Mouse (Mus musculus): ENCODE measurements at regions not wholly inside any gene's neighbourhood (a gene's known extent, or its start where the extent isn't known, plus 50 kb on each side); places are given as distances from the start of the nearest gene placed in this dataset.

- 76% methylated on average over 7 of the region's 7 CpGs for WGBS
- H3K36me3 ChIP-seq (ENCODE audit: control insufficient read depth, insufficient read depth, low read length) = no peaks in the 10 kb centered on the region
- TF ChIP-seq CTCF (conservative IDR thresholded peaks at IDR 0.05; ENCODE audit: insufficient read depth, insufficient read length, low read depth, low read length) (no peak), POLR2A (IDR thresholded peaks at IDR 0.05; ENCODE audit: low read depth, low read length) (no peak)
- no peak overlapping the region for H3K4me3 ChIP-seq (ENCODE audit: insufficient read depth, low read depth, low read length)
- no peak for DNase-seq
- no peaks in the 10 kb centered on the region for H3K27me3 ChIP-seq (replicated peaks; ENCODE audit: control insufficient read depth, insufficient read depth, low read length)
- no peaks in the 10 kb centered on the region for H3K4me1 ChIP-seq (ENCODE audit: control insufficient read depth, insufficient read depth, low read length)
- no peak overlapping the region for H3K27ac ChIP-seq (ENCODE audit: insufficient read depth, low read depth, low read length)
Observed at GRCm38 (mm10) chr11:90802569-90803363, 114.6 kb upstream of the Tom1l1 start.

DNA sequence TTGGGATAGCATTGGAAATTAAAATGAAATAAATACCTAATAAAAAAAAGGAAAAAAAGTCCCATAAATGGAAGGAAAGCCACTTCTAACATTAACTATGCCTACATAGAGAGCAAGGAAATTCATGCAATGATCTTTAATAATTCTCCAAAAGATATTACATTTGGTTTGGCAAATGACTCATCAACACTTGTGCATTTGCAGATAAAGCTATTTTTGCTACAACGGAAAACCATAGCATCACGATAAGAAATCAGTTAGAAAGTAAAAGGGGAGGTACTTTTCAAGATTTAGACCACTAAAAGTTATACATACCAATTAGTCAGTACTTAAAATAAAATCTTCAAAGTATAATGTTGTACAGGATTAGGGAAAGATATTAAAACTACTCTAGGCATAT lies 109.4 kb upstream of the Tom1l1 start:
- Histone ChIP-seq H3K27me3 (replicated peaks; ENCODE audit: control insufficient read depth, insufficient read depth, low read length) (no peaks in the 10 kb centered on the region), H3K4me1 (ENCODE audit: control insufficient read depth, insufficient read depth, low read length) (no peaks in the 10 kb centered on the region), H3K27ac (ENCODE audit: insufficient read depth, low read depth, low read length) (no peak overlapping the region), H3K36me3 (ENCODE audit: control insufficient read depth, insufficient read depth, low read length) (no peaks in the 10 kb centered on the region), H3K4me3 (ENCODE audit: insufficient read depth, low read depth, low read length) (no peak overlapping the region)
- DNase-seq = no peak
- 95% methylated on average over 2 of the region's 2 CpGs for WGBS
- no peak for TF ChIP-seq CTCF (conservative IDR thresholded peaks at IDR 0.05; ENCODE audit: insufficient read depth, insufficient read length, low read depth, low read length)
- no peak for TF ChIP-seq POLR2A (IDR thresholded peaks at IDR 0.05; ENCODE audit: low read depth, low read length)

GRCm38 (mm10) chr11:90783537-90783936 lies 95.4 kb upstream of the Tom1l1 start:
- Histone ChIP-seq H3K4me3 (ENCODE audit: insufficient read depth, low read depth, low read length) (no peak overlapping the region), H3K27ac (ENCODE audit: insufficient read depth, low read depth, low read length) (no peak overlapping the region), H3K36me3 (ENCODE audit: control insufficient read depth, insufficient read depth, low read length) (no peaks in the 10 kb centered on the region), H3K27me3 (replicated peaks; ENCODE audit: control insufficient read depth, insufficient read depth, low read length) (no peaks in the 10 kb centered on the region), H3K4me1 (ENCODE audit: control insufficient read depth, insufficient read depth, low read length) (no peaks in the 10 kb centered on the region)
- WGBS = 58% methylated on average over 8 of the region's 8 CpGs
- no peak for DNase-seq
- TF ChIP-seq POLR2A (IDR thresholded peaks at IDR 0.05; ENCODE audit: low read depth, low read length) = no peak
- TF ChIP-seq CTCF (conservative IDR thresholded peaks at IDR 0.05; ENCODE audit: insufficient read depth, insufficient read length, low read depth, low read length) = no peak

DNA sequence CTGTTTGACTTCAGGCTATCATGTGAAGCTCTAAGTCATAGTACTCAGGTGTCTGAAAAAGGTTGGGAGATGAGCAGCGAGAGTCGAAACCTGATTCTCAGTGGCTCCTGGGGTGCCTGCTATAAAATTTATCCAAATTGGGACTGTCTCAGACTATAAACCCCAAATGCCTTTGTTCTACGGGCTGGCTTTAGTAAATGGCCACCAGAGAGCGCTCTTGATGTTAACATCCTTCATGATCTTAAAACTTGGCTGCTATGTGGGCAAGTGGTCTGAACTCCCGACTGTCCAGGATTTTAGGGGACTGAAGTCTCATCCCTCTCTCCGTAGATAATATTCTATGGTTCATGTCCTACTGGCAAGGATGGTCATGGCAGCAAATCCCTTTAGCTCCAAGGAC lies 94.8 kb upstream of the Tom1l1 start:
- WGBS = 16% methylated on average over 6 of the region's 6 CpGs
- H3K4me3 ChIP-seq (ENCODE audit: insufficient read depth, low read depth, low read length) = no peak overlapping the region
- H3K27ac ChIP-seq (ENCODE audit: insufficient read depth, low read depth, low read length) = no peak overlapping the region
- no peaks in the 10 kb centered on the region for H3K4me1 ChIP-seq (ENCODE audit: control insufficient read depth, insufficient read depth, low read length)
- no peaks in the 10 kb centered on the region for H3K36me3 ChIP-seq (ENCODE audit: control insufficient read depth, insufficient read depth, low read length)
- no peaks in the 10 kb centered on the region for H3K27me3 ChIP-seq (replicated peaks; ENCODE audit: control insufficient read depth, insufficient read depth, low read length)
- DNase-seq = peak; percentile 21
- no peak for TF ChIP-seq POLR2A (IDR thresholded peaks at IDR 0.05; ENCODE audit: low read depth, low read length)
- no peak for TF ChIP-seq CTCF (conservative IDR thresholded peaks at IDR 0.05; ENCODE audit: insufficient read depth, insufficient read length, low read depth, low read length)

DNA sequence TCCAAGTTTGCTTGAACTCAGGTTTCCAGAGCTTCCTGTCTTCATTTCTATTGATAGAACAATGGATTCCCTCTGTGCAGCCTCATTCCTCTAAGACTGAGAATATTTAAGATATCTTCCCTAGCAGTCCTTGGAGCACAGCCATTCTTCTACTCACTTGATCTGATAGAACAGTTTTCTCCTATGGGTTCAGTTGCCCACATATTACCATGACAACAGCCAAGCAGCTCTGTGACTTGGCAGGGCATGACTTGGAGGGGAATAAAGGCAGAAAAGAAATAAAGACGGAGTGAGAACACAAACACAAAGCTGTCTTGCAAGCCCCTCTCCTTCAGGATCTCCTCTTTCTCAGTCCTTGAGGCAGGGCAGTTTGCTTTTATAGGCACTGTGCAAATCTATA lies 87.6 kb upstream of the Tom1l1 start:
- no peak for DNase-seq
- H3K27me3 ChIP-seq (replicated peaks; ENCODE audit: control insufficient read depth, insufficient read depth, low read length) = no peaks in the 10 kb centered on the region
- H3K4me3 ChIP-seq (ENCODE audit: insufficient read depth, low read depth, low read length) = no peak overlapping the region
- H3K36me3 ChIP-seq (ENCODE audit: control insufficient read depth, insufficient read depth, low read length) = no peaks in the 10 kb centered on the region
- whole genome bisulfite sequencing = 63% methylated on average over 1 of the region's 1 CpGs
- TF ChIP-seq CTCF (conservative IDR thresholded peaks at IDR 0.05; ENCODE audit: insufficient read depth, insufficient read length, low read depth, low read length) (no peak), POLR2A (IDR thresholded peaks at IDR 0.05; ENCODE audit: low read depth, low read length) (no peak)
- H3K27ac ChIP-seq (ENCODE audit: insufficient read depth, low read depth, low read length) = no peak overlapping the region
- no peaks in the 10 kb centered on the region for H3K4me1 ChIP-seq (ENCODE audit: control insufficient read depth, insufficient read depth, low read length)

GRCm38 (mm10) chr11:90755981-90756380 lies 67.8 kb upstream of the Tom1l1 start:
- no peaks in the 10 kb centered on the region for H3K36me3 ChIP-seq (ENCODE audit: control insufficient read depth, insufficient read depth, low read length)
- no peaks in the 10 kb centered on the region for H3K4me1 ChIP-seq (ENCODE audit: control insufficient read depth, insufficient read depth, low read length)
- DNase-seq = no peak
- H3K27me3 ChIP-seq (replicated peaks; ENCODE audit: control insufficient read depth, insufficient read depth, low read length) = no peaks in the 10 kb centered on the region
- no peak overlapping the region for H3K27ac ChIP-seq (ENCODE audit: insufficient read depth, low read depth, low read length)
- TF ChIP-seq POLR2A (IDR thresholded peaks at IDR 0.05; ENCODE audit: low read depth, low read length) (no peak), CTCF (conservative IDR thresholded peaks at IDR 0.05; ENCODE audit: insufficient read depth, insufficient read length, low read depth, low read length) (no peak)
- WGBS = 69% methylated on average over 2 of the region's 2 CpGs
- H3K4me3 ChIP-seq (ENCODE audit: insufficient read depth, low read depth, low read length) = no peak overlapping the region

GRCm38 (mm10) chr11:90748448-90748847 lies 60.3 kb upstream of the Tom1l1 start:
- H3K27me3 ChIP-seq (replicated peaks; ENCODE audit: control insufficient read depth, insufficient read depth, low read length) = no peaks in the 10 kb centered on the region
- H3K36me3 ChIP-seq (ENCODE audit: control insufficient read depth, insufficient read depth, low read length) = no peaks in the 10 kb centered on the region
- H3K4me1 ChIP-seq (ENCODE audit: control insufficient read depth, insufficient read depth, low read length) = no peaks in the 10 kb centered on the region
- H3K4me3 ChIP-seq (ENCODE audit: insufficient read depth, low read depth, low read length) = no peak overlapping the region
- DNase-seq = no peak
- 56% methylated on average over 3 of the region's 3 CpGs for WGBS
- TF ChIP-seq POLR2A (IDR thresholded peaks at IDR 0.05; ENCODE audit: low read depth, low read length) (no peak), CTCF (conservative IDR thresholded peaks at IDR 0.05; ENCODE audit: insufficient read depth, insufficient read length, low read depth, low read length) (no peak)
- H3K27ac ChIP-seq (ENCODE audit: insufficient read depth, low read depth, low read length) = no peak overlapping the region

Measured in kidney, adult 2 months (tissue).